Comparison of ENCODE assay signal across 9 mouse cellular contexts in the genomic region with DNA sequence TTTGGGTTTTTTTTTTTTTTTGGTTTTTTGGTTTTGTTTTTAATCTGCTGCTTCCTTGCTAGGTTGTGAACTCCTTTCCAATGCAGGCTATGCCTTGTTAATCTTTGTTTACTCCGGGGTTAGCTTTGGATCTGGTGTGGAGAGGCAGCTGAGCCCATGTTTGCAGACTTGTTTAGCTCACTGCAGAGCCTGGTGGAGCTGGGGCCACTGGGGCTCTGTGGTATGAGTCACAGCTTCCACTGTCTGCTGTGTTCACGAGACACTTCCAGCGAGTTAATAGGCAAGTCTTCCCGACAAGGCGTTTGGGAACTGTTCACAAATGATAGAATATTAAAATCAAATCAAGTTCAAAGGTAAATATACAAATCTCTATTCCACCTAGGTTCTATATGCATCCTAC. TPM values are rescaled to one million over a fixed set of nuclear protein-coding genes. Genes with fewer than 3 reads are reported as not detected.
DNase-seq lines count a peak whose midpoint lies in the region; ATAC-seq and TF ChIP-seq lines count a peak whose summit lies in the region.
"Had no signal": no experiment of that assay in that cellular context is flagged by ENCODE, and none has a peak within 500 bp of the region (broad histone marks: within the 10 kb centered on the region; RNA-seq: fewer than 3 reads in every experiment).

No protein-coding gene starts in this region.

- 0 out of 2 replicates have a peak overlapping the region, but pooled peaks have one; percentile 2 for H3K27ac ChIP-seq in hindbrain, embryonic 10.5 days
- H3K27ac ChIP-seq in hindbrain, embryonic 11.5 days (ENCODE audit: low read depth, low read length): no peak overlapping the region
- H3K27ac ChIP-seq: forebrain, embryonic 15.5 days had no signal

- CTCF ChIA-PET in Patski (lab: Charles Lee): interaction anchor here (1.4 kb wide), 1 partner anchor 22 kb away, joined by 3 read pairs; no protein-coding TSS in a partner anchor

- intact Hi-C loops in heart, postnatal 25 days (cut with DNase I): no loop called here
- intact Hi-C loops in left cerebral cortex, postnatal 4 days (cut with DNase I): no loop called here

- no peak for TF ChIP-seq CTCF in Patski (IDR thresholded peaks at IDR 0.05)

- POLR2A ChIA-PET in Patski (lab: Charles Lee): interaction anchor here (0.7 to 1.2 kb wide), 2 partner anchors 16 to 31 kb away, joined by 4 read pairs; a partner anchor contains a TSS

- no peak for DNase-seq in hindbrain, embryonic 10.5 days (ENCODE audit: low spot score)
- DNase-seq in hindbrain, embryonic 11.5 days (ENCODE audit: low spot score): no peak
- peak; percentile 71 for DNase-seq in 3T3-L1 (ENCODE audit: low read depth, low spot score)
- peak; percentile 13 for DNase-seq in Patski (ENCODE audit: low read depth, low spot score)
- peak; percentile 9 for DNase-seq in heart, postnatal 25 days (ENCODE audit: low spot score)
- DNase-seq in left cerebral cortex, postnatal 4 days: no peak
- no peak for DNase-seq in layer of hippocampus, postnatal 10 days (ENCODE audit: low spot score in 2 of 2)
- no peak for DNase-seq in spleen, adult 12 weeks (ENCODE audit: low spot score)

- no peak for ATAC-seq in hindbrain, embryonic 11.5 days (ENCODE audit: low FRiP score)
- ATAC-seq in Patski: peak; percentile 75
- ATAC-seq: forebrain, embryonic 15.5 days had no signal

- in situ Hi-C loops in Patski (cut with MboI; ENCODE audit: low pct_unique_long_range_greater_than_20kb): no loop called here

- no peaks in the 10 kb centered on the region for H3K36me3 ChIP-seq in hindbrain, embryonic 10.5 days
- no peaks in the 10 kb centered on the region for H3K36me3 ChIP-seq in hindbrain, embryonic 11.5 days (ENCODE audit: control insufficient read depth, insufficient read depth, low read length)
- H3K36me3 ChIP-seq: forebrain, embryonic 15.5 days had no signal

- H3K4me2 ChIP-seq in hindbrain, embryonic 11.5 days (replicated peaks; ENCODE audit: low read depth, low read length): no peak overlapping the region
- H3K4me2 ChIP-seq: forebrain, embryonic 15.5 days had no signal

- H3K4me1 ChIP-seq in hindbrain, embryonic 10.5 days (replicated peaks): peaks cover 23% of the 10 kb centered on the region
- no peaks in the 10 kb centered on the region; the same call in 1 of the 2 replicates for H3K4me1 ChIP-seq in hindbrain, embryonic 11.5 days (replicated peaks; ENCODE audit: control insufficient read depth, insufficient read depth, low read length)
- H3K4me1 ChIP-seq: forebrain, embryonic 15.5 days had no signal

- H3K27me3 ChIP-seq in hindbrain, embryonic 10.5 days (ENCODE audit: insufficient read depth, poor library complexity, severe bottlenecking): no peaks in the 10 kb centered on the region
- H3K27me3 ChIP-seq in hindbrain, embryonic 11.5 days (ENCODE audit: control insufficient read depth, insufficient read depth, low read length): no peaks in the 10 kb centered on the region
- H3K27me3 ChIP-seq in Patski: no peaks in the 10 kb centered on the region
- H3K27me3 ChIP-seq: forebrain, embryonic 15.5 days had no signal

- H3K4me3 ChIP-seq in hindbrain, embryonic 10.5 days: no peak overlapping the region
- no peak overlapping the region for H3K4me3 ChIP-seq in hindbrain, embryonic 11.5 days (ENCODE audit: low read depth, low read length)
- H3K4me3 ChIP-seq: forebrain, embryonic 15.5 days had no signal

- WGBS in hindbrain, embryonic 10.5 days: 48% methylated on average over 5 of the region's 5 CpGs
- 60% methylated on average over 5 of the region's 5 CpGs for WGBS in hindbrain, embryonic 11.5 days

- H3K9ac ChIP-seq in hindbrain, embryonic 11.5 days (ENCODE audit: low read depth, low read length): no peak overlapping the region
- H3K9ac ChIP-seq: forebrain, embryonic 15.5 days had no signal

- H3K9me3 ChIP-seq in hindbrain, embryonic 10.5 days: no peaks in the 10 kb centered on the region
- no peaks in the 10 kb centered on the region for H3K9me3 ChIP-seq in hindbrain, embryonic 11.5 days (ENCODE audit: control insufficient read depth, low read length)
- H3K9me3 ChIP-seq: forebrain, embryonic 15.5 days had no signal

RNA-seq across cellular contexts. Expression of a gene that starts 22.4 kb away (rescaled TPM):
- 2.3 and 2.7 TPM in 2 replicates for polyA plus RNA-seq in hindbrain, embryonic 10.5 days (2016; fragmentation: Nextera tagmentation; extraction: Ambion mirVana)
- 2.7 and 3.7 TPM in 2 replicates for polyA plus RNA-seq in hindbrain, embryonic 11.5 days (2014; fragmentation: Nextera tagmentation; extraction: Ambion mirVana)
- 8.1 TPM for polyA plus RNA-seq in Patski (2021)
- total RNA-seq in heart, postnatal 25 days (2021): 1 to 10 TPM; 1.7 to 2.0 TPM
- 10 to 100 TPM; 51.9 to 60.8 TPM for total RNA-seq in left cerebral cortex, postnatal 4 days (2021)
- 10 to 100 TPM; 43.1 to 47.0 TPM for total RNA-seq in layer of hippocampus, postnatal 10 days (2021)

RNA-seq across cellular contexts. Expression of a gene that starts 30.7 kb away (rescaled TPM):
- 67.8 and 74.2 TPM in 2 replicates for polyA plus RNA-seq in hindbrain, embryonic 10.5 days (2016; fragmentation: Nextera tagmentation; extraction: Ambion mirVana)
- 66.3 and 69.2 TPM in 2 replicates for polyA plus RNA-seq in hindbrain, embryonic 11.5 days (2014; fragmentation: Nextera tagmentation; extraction: Ambion mirVana)
- polyA plus RNA-seq in Patski (2021): 91.7 TPM
- total RNA-seq in heart, postnatal 25 days (2021): 100 to 1,000 TPM in 1 of 2 experiments, 10 to 100 TPM in 1; 97.7 to 102 TPM
- 10 to 100 TPM; 25.7 to 27.6 TPM for total RNA-seq in left cerebral cortex, postnatal 4 days (2021)
- total RNA-seq in layer of hippocampus, postnatal 10 days (2021): 10 to 100 TPM; 29.2 to 36.5 TPM

Comparison
In these comparisons a context has a peak if more than half of its experiments do, and no peak if none do; other contexts are left out.
1. DNase-seq: peak in 3T3-L1 (single experiment), Patski (single experiment) and heart, postnatal 25 days (single experiment); none in hindbrain, embryonic 10.5 days (single experiment), hindbrain, embryonic 11.5 days (single experiment), left cerebral cortex, postnatal 4 days (single experiment), layer of hippocampus, postnatal 10 days (0 of 2) and spleen, adult 12 weeks (single experiment).
2. RNA of a gene that starts 22.4 kb away (total RNA-seq): 51.9 to 60.8 TPM in left cerebral cortex, postnatal 4 days and 43.1 to 47.0 TPM in layer of hippocampus, postnatal 10 days; 1.7 to 2.0 TPM in heart, postnatal 25 days; every median in the first group is over 10 times any median in the second.